Mouse (Mus musculus) bone marrow, adult 2 months (tissue): ENCODE measurements around the gene Nek6. TPM values are rescaled to one million over a fixed set of nuclear protein-coding genes. Genes with fewer than 3 reads are reported as not detected.

ENCODE experiments used
- H3K27ac ChIP-seq: fragments of 200-500 bp; 2 replicates; pipeline ENCODE4 v1.5.1; 2012; ENCODE audit warnings: low read depth, mild to moderate bottlenecking, control low read depth, inconsistent platforms, low read length; ENCODE audit not compliant: control insufficient read depth, poor library complexity, insufficient read depth
- H3K4me1 ChIP-seq: fragments of 200-500 bp; 2 replicates; pipeline ENCODE4 v1.6.1; 2011; ENCODE audit warnings: low read length; ENCODE audit not compliant: control insufficient read depth, insufficient read depth
- H3K4me3 ChIP-seq: fragments of 200-500 bp; replicated peaks from 2 replicates; pipeline ENCODE3; 2011; ENCODE audit warnings: mild to moderate bottlenecking, low read depth, low read length, control low read depth; ENCODE audit not compliant: control insufficient read depth
- CTCF ChIP-seq: fragments of 200-500 bp; IDR thresholded peaks from 2 replicates; pipeline ENCODE4 v1.5.1; 2011; ENCODE audit warnings: low read length, control low read depth; ENCODE audit not compliant: control insufficient read depth, insufficient read depth
- POLR2A ChIP-seq: fragments of 200-500 bp; IDR thresholded peaks from 2 replicates; pipeline ENCODE4 v1.6.1; 2011; ENCODE audit warnings: low read depth, mild to moderate bottlenecking, control low read depth, low read length, borderline replicate concordance; ENCODE audit not compliant: control insufficient read depth
- WGBS: fragments of 180-500 bp; shearing (Covaris S2); methylation state at CpG from one replicate; pipeline ENCODE4 v1.1.7; 2018; 5-methylcytosine and 5-hydroxymethylcytosine counted together
- polyA plus RNA-seq: library from polyadenylated mRNA; stranded (reverse); fragments of >200 nt; gene quantifications from 2 replicates; pipeline ENCODE4 v1.2.4, GENCODE M21; 2011; ENCODE audit warnings: low replicate concordance; ENCODE audit not compliant: missing spikeins, insufficient read depth, insufficient read length

Nek6 gene
- polyA plus RNA-seq, 1 experiment: 6.0 TPM

DNA sequence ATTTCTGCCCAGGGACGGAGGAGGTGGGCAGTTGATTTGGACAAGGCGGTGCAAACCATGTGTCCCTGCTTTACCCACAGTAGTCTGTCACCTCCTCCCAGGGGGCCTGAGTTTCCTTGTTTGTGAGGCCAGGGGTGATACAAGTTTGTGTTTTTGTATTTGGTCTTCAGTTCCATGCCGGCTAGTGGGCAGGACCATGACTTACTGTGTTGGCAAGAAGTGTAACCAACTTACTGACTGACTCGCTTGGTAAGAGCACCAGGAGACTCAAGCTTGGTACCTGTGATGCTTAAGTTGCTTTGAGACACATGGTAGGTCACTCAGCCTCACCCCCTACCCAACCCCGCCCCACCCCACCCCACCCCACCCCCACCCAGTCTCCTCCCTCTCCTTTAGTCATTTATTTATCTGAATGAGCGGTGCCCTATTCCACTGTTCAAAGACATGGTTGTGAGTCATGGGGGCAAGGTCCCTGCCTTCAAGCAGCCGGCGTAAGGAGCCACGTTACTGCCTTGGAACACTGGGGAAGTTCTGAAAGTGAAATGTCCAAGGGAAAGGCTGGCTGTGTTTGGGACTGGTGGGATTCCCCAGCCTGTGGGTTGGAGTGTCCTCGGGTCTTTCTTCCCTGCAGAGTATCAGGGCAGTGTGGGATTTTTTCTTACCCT, 12.5 kb downstream of the Nek6 start:
- Histone ChIP-seq H3K4me1 (no peaks in the 10 kb centered on the region), H3K4me3 (no peak overlapping the region), H3K27ac (no peak overlapping the region)
- TF ChIP-seq CTCF (no peak), POLR2A (no peak)
- 85% methylated on average over 10 of the region's 10 CpGs for WGBS

DNA sequence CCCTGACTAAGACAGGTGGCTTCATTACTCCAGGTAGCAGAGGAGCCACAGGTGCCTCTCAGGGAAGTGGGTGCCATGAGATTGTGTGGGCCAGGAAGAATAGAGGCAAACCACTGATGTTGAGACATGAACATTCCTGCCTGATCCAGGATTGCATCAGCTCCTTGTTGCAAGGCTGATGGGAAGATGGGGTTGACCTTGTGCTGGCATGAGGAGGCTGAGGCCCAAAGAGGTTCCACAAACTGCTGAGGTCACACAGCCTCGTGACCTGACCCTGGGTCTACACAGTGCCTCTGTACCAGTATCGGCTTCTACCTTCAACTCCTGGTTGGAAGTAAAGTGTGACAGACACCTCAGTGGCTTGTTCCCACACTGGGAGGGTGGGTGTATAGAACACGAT, 13.6 kb downstream of the Nek6 start:
- 80% methylated on average over 3 of the region's 3 CpGs for WGBS
- H3K4me1 ChIP-seq: no peaks in the 10 kb centered on the region
- H3K4me3 ChIP-seq: no peak overlapping the region
- H3K27ac ChIP-seq: no peak overlapping the region
- TF ChIP-seq POLR2A (no peak), CTCF (no peak)

DNA sequence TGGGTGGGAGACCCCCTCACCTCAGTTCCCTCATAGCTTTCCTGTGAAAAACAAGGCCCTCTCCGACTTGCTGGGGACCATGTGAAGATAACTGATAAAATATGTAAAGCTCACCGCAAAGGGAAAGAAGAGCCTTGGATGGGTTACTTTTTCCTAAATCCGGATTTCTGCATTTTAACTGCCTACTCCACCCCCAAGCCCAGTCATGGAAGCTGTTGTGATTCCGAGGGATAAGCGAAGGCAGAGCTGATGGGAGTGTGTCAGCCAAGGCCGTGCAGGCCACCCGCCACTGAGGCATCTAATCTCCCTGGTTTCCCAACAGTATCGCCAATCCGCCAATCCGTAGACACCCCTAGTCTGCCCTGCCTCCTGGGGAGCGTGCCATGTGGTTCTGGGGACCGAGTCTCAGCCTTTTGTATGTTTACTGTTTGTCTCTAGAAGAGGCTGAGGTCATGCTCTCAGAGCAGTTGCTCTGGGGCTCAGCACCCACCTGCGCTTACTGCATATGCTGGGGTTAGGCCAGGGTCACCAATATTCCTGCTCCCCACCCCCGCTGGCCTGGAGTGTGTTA, 18.2 kb downstream of the Nek6 start:
- 87% methylated on average over 14 of the region's 14 CpGs for WGBS
- no peak for TF ChIP-seq POLR2A
- TF ChIP-seq CTCF: no peak
- no peak overlapping the region for H3K27ac ChIP-seq
- peaks cover 3% of the 10 kb centered on the region for H3K4me1 ChIP-seq
- no peak overlapping the region for H3K4me3 ChIP-seq

DNA sequence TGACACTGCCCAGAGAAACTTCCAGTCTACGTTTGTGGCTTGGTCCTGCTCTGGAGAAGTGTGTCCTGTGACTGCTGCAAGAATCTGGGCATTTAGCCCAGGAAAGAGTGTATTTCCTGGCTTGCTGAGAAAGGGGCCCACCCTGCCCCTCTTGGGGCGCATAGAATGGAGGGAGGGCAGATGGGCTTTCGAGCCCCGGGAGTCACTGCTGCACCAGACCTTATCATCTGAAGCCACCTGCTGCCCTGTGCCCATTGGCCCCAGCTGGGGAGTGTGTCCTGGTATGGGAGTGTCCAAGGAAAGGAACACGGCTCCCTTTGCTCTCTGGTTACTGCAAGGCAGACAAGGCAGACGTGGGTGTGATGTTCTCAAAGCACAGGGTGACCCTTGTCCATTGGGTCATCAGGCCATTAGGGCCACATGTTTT, 19.5 kb downstream of the Nek6 start:
- peaks cover 4% of the 10 kb centered on the region for H3K4me1 ChIP-seq
- H3K4me3 ChIP-seq: no peak overlapping the region
- TF ChIP-seq POLR2A (no peak), CTCF (no peak)
- no peak overlapping the region for H3K27ac ChIP-seq
- 15% methylated on average over 6 of the region's 6 CpGs for WGBS

DNA sequence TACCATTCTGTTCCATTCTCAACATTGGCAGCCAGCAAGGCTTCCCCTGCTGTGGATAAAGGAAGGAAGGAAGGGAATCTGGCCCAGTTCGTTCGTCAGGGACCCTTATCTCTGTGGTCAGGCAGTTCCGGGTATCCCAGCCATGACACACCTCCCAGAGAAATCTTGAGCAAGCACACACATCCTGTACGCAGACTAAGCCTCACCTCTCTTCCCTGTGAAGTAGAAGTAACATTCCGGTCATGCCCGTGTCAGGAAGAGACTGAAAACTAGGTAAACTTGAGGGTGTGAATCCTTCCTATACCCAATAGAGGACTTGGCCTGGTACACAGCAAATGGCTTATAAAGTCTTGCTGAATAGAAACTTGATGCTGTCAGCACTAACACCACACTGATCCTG, 21.9 kb downstream of the Nek6 start:
- Histone ChIP-seq H3K27ac (no peak overlapping the region), H3K4me1 (peaks cover 5% of the 10 kb centered on the region), H3K4me3 (no peak overlapping the region)
- 10% methylated on average over 6 of the region's 6 CpGs for WGBS
- no peak for TF ChIP-seq POLR2A

DNA sequence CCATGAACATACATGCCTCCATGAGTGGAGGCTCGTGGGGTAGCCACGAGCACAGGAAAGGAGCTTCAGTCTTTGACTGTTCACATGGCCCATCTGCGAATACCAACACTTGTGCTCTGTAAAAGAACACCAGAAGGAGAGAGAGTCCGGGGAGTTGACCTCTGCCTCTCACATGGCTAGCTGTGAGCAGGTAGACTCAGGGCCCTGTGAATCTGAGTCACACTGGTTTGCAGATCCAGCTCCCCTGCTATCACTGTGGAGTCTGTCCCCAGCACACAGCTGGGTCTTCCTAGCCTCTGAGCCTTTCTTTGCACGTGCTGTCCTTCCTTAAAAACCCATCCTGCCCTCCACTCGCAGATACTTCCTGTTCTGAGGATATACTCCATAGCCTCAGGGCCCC, 22.3 kb downstream of the Nek6 start:
- Histone ChIP-seq H3K27ac (no peak overlapping the region), H3K4me1 (peaks cover 5% of the 10 kb centered on the region), H3K4me3 (no peak overlapping the region)
- 25% methylated on average over 6 of the region's 6 CpGs for WGBS
- TF ChIP-seq POLR2A: no peak
- no peak for TF ChIP-seq CTCF

DNA sequence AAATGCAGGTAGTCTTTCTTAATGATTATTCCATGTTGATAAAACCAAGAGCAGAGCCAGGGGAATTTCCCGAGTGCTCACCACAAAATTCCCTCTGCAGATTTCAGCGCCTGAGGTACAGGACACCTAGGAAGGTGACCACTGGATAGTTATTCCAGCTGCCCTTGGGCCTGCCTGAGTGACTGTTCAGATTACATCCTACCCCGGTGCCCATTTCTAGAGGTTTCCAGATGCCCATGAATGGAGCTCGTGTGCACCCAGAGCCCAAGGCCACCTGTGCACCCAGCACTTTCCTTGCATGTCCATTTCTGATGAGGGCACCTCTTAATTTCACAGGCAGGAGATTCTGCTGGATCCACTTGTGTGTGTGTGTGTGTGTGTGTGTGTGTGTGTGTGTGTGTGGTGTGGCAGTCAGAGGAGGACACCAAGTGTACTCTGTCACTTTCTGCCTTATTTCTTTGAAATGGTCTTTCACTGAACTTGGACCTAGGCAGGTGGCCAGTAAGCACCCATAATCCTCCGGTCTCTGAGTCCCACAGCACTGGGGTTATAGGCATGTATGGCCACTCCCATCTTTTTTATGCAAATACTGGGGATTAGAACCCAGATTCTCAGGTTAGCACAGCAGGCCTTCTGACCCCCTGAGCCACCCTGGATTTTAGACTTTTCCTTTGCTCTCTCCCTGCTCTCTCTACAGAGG, 22.9 kb downstream of the Nek6 start:
- H3K4me3 ChIP-seq: no peak overlapping the region
- TF ChIP-seq POLR2A: no peak
- H3K27ac ChIP-seq: no peak overlapping the region
- 77% methylated on average over 5 of the region's 5 CpGs for WGBS
- H3K4me1 ChIP-seq: peaks cover 5% of the 10 kb centered on the region

DNA sequence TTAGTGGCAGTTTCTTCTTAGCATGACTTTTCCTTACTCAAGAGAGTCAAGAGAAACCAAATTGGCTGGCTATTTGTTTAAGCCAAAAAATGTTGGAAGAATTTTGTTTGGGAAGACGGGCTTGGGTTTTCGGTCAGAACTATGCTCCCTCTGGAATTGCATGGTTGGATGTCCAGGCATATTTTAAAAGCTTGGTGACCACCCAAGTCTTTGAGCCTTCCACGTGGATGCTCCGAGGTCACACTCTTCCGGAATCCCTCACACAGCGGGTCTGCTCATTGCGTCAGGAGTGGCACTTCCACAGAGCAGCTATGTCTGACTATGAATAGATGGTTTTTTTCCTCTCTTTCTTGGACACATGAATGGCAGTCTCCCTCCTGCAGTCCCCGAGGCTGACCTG, 23.6 kb downstream of the Nek6 start:
- WGBS: 76% methylated on average over 8 of the region's 8 CpGs
- H3K4me3 ChIP-seq: no peak overlapping the region
- peaks cover 5% of the 10 kb centered on the region for H3K4me1 ChIP-seq
- TF ChIP-seq POLR2A (no peak), CTCF (no peak)
- no peak overlapping the region for H3K27ac ChIP-seq
